ENCODE assay signal across 15 mouse cellular contexts in genomic region chr1:190443234-190443633, GRCm38 (mm10).
"Had no signal": no experiment of that assay in that cellular context is flagged by ENCODE, and none has a peak within 500 bp of the region (broad histone marks: within the 10 kb centered on the region; RNA-seq: fewer than 3 reads in every experiment).

No protein-coding gene starts in this region.

- H3K27ac ChIP-seq: neural tube, embryonic 15.5 days; stomach, embryonic 15.5 days; stomach, postnatal 0 days had no signal

- H3K9ac ChIP-seq: neural tube, embryonic 15.5 days; stomach, embryonic 15.5 days had no signal

- H3K4me3 ChIP-seq: neural tube, embryonic 15.5 days; stomach, embryonic 15.5 days had no signal

- H3K4me2 ChIP-seq: neural tube, embryonic 15.5 days; stomach, embryonic 15.5 days had no signal

- H3K9me3 ChIP-seq: neural tube, embryonic 15.5 days; stomach, embryonic 15.5 days had no signal

- DNase-seq: retina, postnatal 1 day; right cerebral cortex, adult 18-20 months; right cerebral cortex, postnatal 14 days; right cerebral cortex, postnatal 25 days; right cerebral cortex, postnatal 4 days; spleen, adult 18-20 months; thymus, adult 18-20 months; thymus, adult 2 months; thymus, postnatal 14 days; thymus, postnatal 25 days; thymus, postnatal 36 days; thymus, postnatal 4 days had no signal

- H3K4me1 ChIP-seq: neural tube, embryonic 15.5 days; stomach, embryonic 15.5 days had no signal

- H3K36me3 ChIP-seq: neural tube, embryonic 15.5 days; stomach, embryonic 15.5 days had no signal
